Mouse (Mus musculus): ENCODE measurements around the gene Vstm4. TPM values are rescaled to one million over a fixed set of nuclear protein-coding genes. Genes with fewer than 3 reads are reported as not detected.

Vstm4 gene
- total RNA-seq, 1 experiment: 0.36 TPM

DNA sequence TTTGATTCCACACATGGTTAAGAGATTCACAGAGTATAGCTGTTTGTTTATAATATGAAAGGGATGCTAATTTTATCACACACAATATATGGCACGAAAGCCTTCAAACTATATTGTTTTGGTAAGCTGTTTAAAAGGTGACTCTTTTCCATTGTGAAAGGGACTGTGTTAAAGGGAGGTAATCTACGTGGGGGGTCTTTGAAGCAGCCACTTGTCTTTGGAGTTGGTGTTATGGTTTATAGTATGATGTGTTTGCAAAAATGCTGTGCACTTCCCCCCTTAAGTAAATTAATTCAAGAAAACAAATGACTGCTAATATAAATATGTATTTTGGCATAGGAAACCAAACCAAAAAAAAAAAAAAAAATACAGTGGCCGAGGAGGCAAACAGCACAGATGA, 8.8 kb downstream of the Vstm4 start:
- Histone ChIP-seq H3K4me1 (ENCODE audit: control insufficient read depth in 2 of 2, insufficient read depth in 2 of 2, low read length in 2 of 2, poor library complexity in 1 of 2) (no peaks in the 10 kb centered on the region), H3K4me3 (ENCODE audit: insufficient read depth in 1 of 2, low read depth in 1 of 2, low read length in 2 of 2, poor library complexity in 1 of 2, severe bottlenecking in 1 of 2) (no peak overlapping the region), H3K27ac (ENCODE audit: insufficient read depth, low read depth, low read length, poor library complexity, severe bottlenecking) (no peak overlapping the region), H3K9me3 (ENCODE audit: control insufficient read depth, insufficient read depth, low read depth, low read length) (no peaks in the 10 kb centered on the region), H3K36me3 (ENCODE audit: control insufficient read depth, insufficient read depth, low read length, poor library complexity, severe bottlenecking) (no peaks in the 10 kb centered on the region), H3K9ac (ENCODE audit: insufficient read depth, low read depth, low read length, poor library complexity, severe bottlenecking) (no peak overlapping the region)
- DNase-seq (ENCODE audit: low read depth, low spot score): no peak
- in situ Hi-C loops (cut with MboI; ENCODE audit: low sequenced_read_pairs in 2 of 2, unreplicated experiment in 2 of 2): no loop called here
- TF ChIP-seq CHD2 (IDR thresholded peaks at IDR 0.05; ENCODE audit: low read depth, low read length): no peak
- no peak for TF ChIP-seq HCFC1 (IDR thresholded peaks at IDR 0.05; ENCODE audit: borderline replicate concordance, insufficient read depth, low read length)
- TF ChIP-seq MAFK (IDR thresholded peaks at IDR 0.05; ENCODE audit: insufficient read depth, low read depth, low read length): no peak

- no peak overlapping the region for H3K4me3 ChIP-seq (ENCODE audit: insufficient read depth in 1 of 2, low read depth in 1 of 2, low read length in 2 of 2, poor library complexity in 1 of 2, severe bottlenecking in 1 of 2)
- H3K4me1 ChIP-seq (ENCODE audit: control insufficient read depth in 2 of 2, insufficient read depth in 2 of 2, low read length in 2 of 2, poor library complexity in 1 of 2): no peaks in the 10 kb centered on the region
- no peak for TF ChIP-seq HCFC1 (IDR thresholded peaks at IDR 0.05; ENCODE audit: borderline replicate concordance, insufficient read depth, low read length)
- no peak for TF ChIP-seq ZC3H11A (IDR thresholded peaks at IDR 0.05; ENCODE audit: borderline replicate concordance, low read depth, low read length)
- TF ChIP-seq ZNF384 (IDR thresholded peaks at IDR 0.05; ENCODE audit: low read depth, low read length): no peak
- no peak for TF ChIP-seq MAFK (IDR thresholded peaks at IDR 0.05; ENCODE audit: insufficient read depth, low read depth, low read length)
- no peak for TF ChIP-seq CHD2 (IDR thresholded peaks at IDR 0.05; ENCODE audit: low read depth, low read length)
- H3K9me3 ChIP-seq (ENCODE audit: control insufficient read depth, insufficient read depth, low read depth, low read length): no peaks in the 10 kb centered on the region
- in situ Hi-C loops (cut with MboI; ENCODE audit: low sequenced_read_pairs in 2 of 2, unreplicated experiment in 2 of 2): no loop called here
- peak; percentile 0 for DNase-seq (ENCODE audit: low read depth, low spot score)
- H3K27ac ChIP-seq (ENCODE audit: insufficient read depth, low read depth, low read length, poor library complexity, severe bottlenecking): no peak overlapping the region
- no peak overlapping the region for H3K9ac ChIP-seq (ENCODE audit: insufficient read depth, low read depth, low read length, poor library complexity, severe bottlenecking)
- no peaks in the 10 kb centered on the region for H3K36me3 ChIP-seq (ENCODE audit: control insufficient read depth, insufficient read depth, low read length, poor library complexity, severe bottlenecking)
These were observed 15.4 kb downstream of the Vstm4 start for GRCm38 (mm10) chr14:32871963-32872362.

GRCm38 (mm10) chr14:32877549-32877948, 21.0 kb downstream of the Vstm4 start:
- DNase-seq (ENCODE audit: low read depth, low spot score): no peak
- no peaks in the 10 kb centered on the region for H3K4me1 ChIP-seq (ENCODE audit: control insufficient read depth in 2 of 2, insufficient read depth in 2 of 2, low read length in 2 of 2, poor library complexity in 1 of 2)
- no peak overlapping the region for H3K27ac ChIP-seq (ENCODE audit: insufficient read depth, low read depth, low read length, poor library complexity, severe bottlenecking)
- H3K4me3 ChIP-seq (ENCODE audit: insufficient read depth in 1 of 2, low read depth in 1 of 2, low read length in 2 of 2, poor library complexity in 1 of 2, severe bottlenecking in 1 of 2): no peak overlapping the region
- H3K9me3 ChIP-seq (ENCODE audit: control insufficient read depth, insufficient read depth, low read depth, low read length): no peaks in the 10 kb centered on the region
- H3K36me3 ChIP-seq (ENCODE audit: control insufficient read depth, insufficient read depth, low read length, poor library complexity, severe bottlenecking): no peaks in the 10 kb centered on the region
- in situ Hi-C loops (cut with MboI; ENCODE audit: low sequenced_read_pairs in 2 of 2, unreplicated experiment in 2 of 2): no loop called here
- H3K9ac ChIP-seq (ENCODE audit: insufficient read depth, low read depth, low read length, poor library complexity, severe bottlenecking): no peak overlapping the region
- TF ChIP-seq ZC3H11A (IDR thresholded peaks at IDR 0.05; ENCODE audit: borderline replicate concordance, low read depth, low read length) (no peak), CHD2 (IDR thresholded peaks at IDR 0.05; ENCODE audit: low read depth, low read length) (no peak), ZNF384 (IDR thresholded peaks at IDR 0.05; ENCODE audit: low read depth, low read length) (no peak), HCFC1 (IDR thresholded peaks at IDR 0.05; ENCODE audit: borderline replicate concordance, insufficient read depth, low read length) (no peak), MAFK (IDR thresholded peaks at IDR 0.05; ENCODE audit: insufficient read depth, low read depth, low read length) (no peak)

- Histone ChIP-seq H3K36me3 (ENCODE audit: control insufficient read depth, insufficient read depth, low read length, poor library complexity, severe bottlenecking) (no peaks in the 10 kb centered on the region), H3K4me3 (ENCODE audit: insufficient read depth in 1 of 2, low read depth in 1 of 2, low read length in 2 of 2, poor library complexity in 1 of 2, severe bottlenecking in 1 of 2) (no peak overlapping the region), H3K27ac (ENCODE audit: insufficient read depth, low read depth, low read length, poor library complexity, severe bottlenecking) (no peak overlapping the region), H3K4me1 (ENCODE audit: control insufficient read depth in 2 of 2, insufficient read depth in 2 of 2, low read length in 2 of 2, poor library complexity in 1 of 2) (no peaks in the 10 kb centered on the region), H3K9me3 (ENCODE audit: control insufficient read depth, insufficient read depth, low read depth, low read length) (no peaks in the 10 kb centered on the region), H3K9ac (ENCODE audit: insufficient read depth, low read depth, low read length, poor library complexity, severe bottlenecking) (no peak overlapping the region)
- TF ChIP-seq ZC3H11A (IDR thresholded peaks at IDR 0.05; ENCODE audit: borderline replicate concordance, low read depth, low read length): no peak
- no peak for TF ChIP-seq HCFC1 (IDR thresholded peaks at IDR 0.05; ENCODE audit: borderline replicate concordance, insufficient read depth, low read length)
- TF ChIP-seq ZNF384 (IDR thresholded peaks at IDR 0.05; ENCODE audit: low read depth, low read length): no peak
- no peak for TF ChIP-seq CHD2 (IDR thresholded peaks at IDR 0.05; ENCODE audit: low read depth, low read length)
- TF ChIP-seq MAFK (IDR thresholded peaks at IDR 0.05; ENCODE audit: insufficient read depth, low read depth, low read length): no peak
- no peak for DNase-seq (ENCODE audit: low read depth, low spot score)
- in situ Hi-C loops (cut with MboI; ENCODE audit: low sequenced_read_pairs in 2 of 2, unreplicated experiment in 2 of 2): no loop called here
These were observed 23.8 kb downstream of the Vstm4 start for GRCm38 (mm10) chr14:32880332-32880731.

- H3K36me3 ChIP-seq (ENCODE audit: control insufficient read depth, insufficient read depth, low read length, poor library complexity, severe bottlenecking): no peaks in the 10 kb centered on the region
- H3K4me3 ChIP-seq (ENCODE audit: insufficient read depth in 1 of 2, low read depth in 1 of 2, low read length in 2 of 2, poor library complexity in 1 of 2, severe bottlenecking in 1 of 2): no peak overlapping the region
- TF ChIP-seq CHD2 (IDR thresholded peaks at IDR 0.05; ENCODE audit: low read depth, low read length) (no peak), ZC3H11A (IDR thresholded peaks at IDR 0.05; ENCODE audit: borderline replicate concordance, low read depth, low read length) (no peak), HCFC1 (IDR thresholded peaks at IDR 0.05; ENCODE audit: borderline replicate concordance, insufficient read depth, low read length) (no peak), MAFK (IDR thresholded peaks at IDR 0.05; ENCODE audit: insufficient read depth, low read depth, low read length) (no peak), ZNF384 (IDR thresholded peaks at IDR 0.05; ENCODE audit: low read depth, low read length) (no peak)
- no peaks in the 10 kb centered on the region for H3K4me1 ChIP-seq (ENCODE audit: control insufficient read depth in 2 of 2, insufficient read depth in 2 of 2, low read length in 2 of 2, poor library complexity in 1 of 2)
- no peak for DNase-seq (ENCODE audit: low read depth, low spot score)
- in situ Hi-C loops (cut with MboI; ENCODE audit: low sequenced_read_pairs in 2 of 2, unreplicated experiment in 2 of 2): no loop called here
- H3K9ac ChIP-seq (ENCODE audit: insufficient read depth, low read depth, low read length, poor library complexity, severe bottlenecking): no peak overlapping the region
- no peak overlapping the region for H3K27ac ChIP-seq (ENCODE audit: insufficient read depth, low read depth, low read length, poor library complexity, severe bottlenecking)
- H3K9me3 ChIP-seq (ENCODE audit: control insufficient read depth, insufficient read depth, low read depth, low read length): no peaks in the 10 kb centered on the region
These were observed 25.1 kb downstream of the Vstm4 start for GRCm38 (mm10) chr14:32881693-32882092.

Measured in ES-E14 (cell line).